Mouse (Mus musculus): ENCODE results near the gene Samd4.

The Samd4 gene

DNA sequence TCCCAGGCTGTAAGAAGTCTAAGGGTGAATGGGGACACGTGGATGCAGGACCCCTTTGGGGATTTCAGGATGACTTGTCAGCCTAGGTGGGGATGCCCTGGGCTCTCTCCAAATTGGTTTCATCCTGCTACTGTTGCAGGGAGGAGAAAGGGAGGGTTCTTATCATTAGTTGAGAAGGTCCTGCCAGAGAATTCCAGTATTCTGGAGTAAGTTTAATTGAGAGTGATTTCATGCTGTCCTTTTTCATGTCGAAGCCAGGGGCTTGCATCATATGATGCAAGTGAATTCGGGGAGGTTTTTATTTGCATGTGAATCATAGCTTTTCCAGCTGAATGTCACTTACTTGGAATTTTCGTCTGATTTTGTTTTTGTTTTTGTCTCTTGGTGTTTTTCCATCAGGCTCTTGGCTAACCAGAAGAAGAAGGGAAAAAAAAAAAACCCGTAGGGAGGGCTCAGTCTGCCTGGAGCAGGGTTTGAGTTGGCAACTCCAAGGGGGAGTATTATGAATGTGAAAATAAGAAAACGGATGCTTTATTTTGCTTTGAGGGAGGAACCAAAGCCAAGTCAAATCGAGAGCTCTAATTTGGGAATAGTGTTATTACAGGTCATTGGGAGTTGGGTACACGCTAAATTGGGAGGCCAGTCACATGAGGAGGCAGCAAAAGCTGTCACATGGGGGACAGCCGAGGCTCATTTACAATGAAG, 116.8 kb downstream of the Samd4 start:
- DNase-seq (ENCODE audit: low read depth, low spot score), result no peak

DNA sequence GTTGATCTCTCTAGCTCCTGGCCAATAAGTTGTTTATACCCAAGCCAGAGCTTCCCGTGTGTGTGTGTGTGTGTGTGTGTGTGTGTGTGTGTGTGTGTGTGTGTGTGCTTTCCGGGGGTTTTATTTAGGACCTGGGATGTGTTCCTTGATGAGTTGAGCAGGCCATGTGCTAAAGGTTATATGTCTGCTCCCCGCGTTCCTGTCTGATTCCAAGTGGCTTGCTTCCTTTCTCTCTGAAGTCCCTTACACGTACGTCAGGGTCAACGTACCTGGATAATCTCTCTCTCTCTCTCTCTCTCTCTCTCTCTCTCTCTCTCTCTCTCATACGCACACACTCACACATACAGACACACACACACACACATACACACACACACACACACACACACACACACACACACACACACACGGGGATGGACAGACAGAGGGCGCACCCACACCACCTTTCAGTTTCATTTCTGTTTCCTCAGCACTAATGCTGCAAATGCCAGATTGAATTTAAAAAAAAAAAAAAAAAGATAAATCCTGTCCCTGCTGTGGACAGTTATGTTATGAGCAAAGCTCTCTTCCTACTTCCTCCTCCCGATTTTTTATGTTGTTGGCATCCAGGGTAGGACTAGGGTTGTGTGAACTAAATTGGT, 117.6 kb downstream of the Samd4 start:
- DNase-seq (ENCODE audit: low read depth, low spot score), result no peak

DNA sequence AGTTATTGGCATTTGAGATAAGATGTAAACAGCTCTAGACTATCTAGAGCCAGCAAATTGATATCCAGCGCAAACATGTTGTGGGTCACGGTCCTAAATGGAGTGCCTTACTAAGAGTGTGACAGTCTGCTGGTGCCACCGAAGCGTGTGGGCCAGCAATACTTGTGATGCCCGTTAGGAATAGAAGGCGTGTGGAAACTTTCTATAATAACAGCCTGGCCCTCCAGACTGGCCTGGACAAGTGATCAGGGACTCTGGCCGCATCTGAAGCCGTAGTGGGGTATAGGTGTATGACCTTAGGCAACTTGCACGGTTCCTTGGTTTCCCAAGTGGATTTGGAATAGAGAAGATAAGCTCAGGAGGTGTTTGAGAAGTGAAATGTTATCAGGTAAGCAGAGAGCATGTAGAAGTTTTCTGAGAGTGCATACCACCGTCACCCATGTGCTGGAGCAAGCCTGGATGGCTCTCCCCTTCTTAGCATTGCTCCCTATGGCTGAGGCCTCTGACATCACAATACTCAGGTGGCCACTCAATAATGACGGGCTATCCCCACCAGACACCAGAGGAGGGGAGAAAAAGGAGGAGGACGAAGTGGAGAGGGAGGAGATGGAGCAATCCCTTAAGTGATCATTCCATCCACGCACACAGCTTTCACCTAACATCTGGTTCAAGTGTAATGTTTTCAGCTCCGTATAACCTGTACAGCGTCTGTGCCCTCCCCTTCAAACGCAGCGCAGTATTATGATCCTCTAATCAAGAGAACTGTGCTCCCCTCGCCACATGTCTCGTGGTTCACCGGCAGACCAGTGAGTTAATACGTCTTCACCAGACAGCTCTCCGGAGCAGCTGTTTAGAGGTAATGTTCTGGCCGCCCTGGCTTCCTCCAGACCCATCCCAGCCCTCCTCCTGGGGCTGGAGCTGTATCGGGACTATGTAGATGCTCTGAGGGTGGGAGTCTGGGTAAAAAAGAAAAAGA, 118.4 kb downstream of the Samd4 start:
- DNase-seq (ENCODE audit: low read depth, low spot score), result no peak

DNA sequence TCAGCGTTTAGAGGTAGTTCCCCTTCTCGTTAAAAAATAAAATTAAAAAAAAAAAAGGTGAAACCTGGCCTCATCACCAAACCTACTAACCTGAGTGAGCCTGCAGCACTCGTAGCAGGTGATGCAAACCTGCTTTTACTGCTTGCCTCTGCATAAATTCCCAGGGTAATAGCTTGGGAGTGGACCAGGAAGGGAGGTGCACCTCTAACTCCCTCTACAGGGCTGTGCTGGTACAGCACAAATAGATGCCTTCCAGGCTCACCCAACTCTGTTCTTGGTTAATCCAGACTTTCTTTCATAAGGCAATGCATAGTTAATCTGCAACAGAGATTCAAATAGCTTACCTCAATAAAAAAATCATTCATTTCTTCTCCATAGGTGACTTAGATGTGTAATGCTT, 121.5 kb downstream of the Samd4 start:
- DNase-seq (ENCODE audit: low read depth, low spot score), result no peak

DNA sequence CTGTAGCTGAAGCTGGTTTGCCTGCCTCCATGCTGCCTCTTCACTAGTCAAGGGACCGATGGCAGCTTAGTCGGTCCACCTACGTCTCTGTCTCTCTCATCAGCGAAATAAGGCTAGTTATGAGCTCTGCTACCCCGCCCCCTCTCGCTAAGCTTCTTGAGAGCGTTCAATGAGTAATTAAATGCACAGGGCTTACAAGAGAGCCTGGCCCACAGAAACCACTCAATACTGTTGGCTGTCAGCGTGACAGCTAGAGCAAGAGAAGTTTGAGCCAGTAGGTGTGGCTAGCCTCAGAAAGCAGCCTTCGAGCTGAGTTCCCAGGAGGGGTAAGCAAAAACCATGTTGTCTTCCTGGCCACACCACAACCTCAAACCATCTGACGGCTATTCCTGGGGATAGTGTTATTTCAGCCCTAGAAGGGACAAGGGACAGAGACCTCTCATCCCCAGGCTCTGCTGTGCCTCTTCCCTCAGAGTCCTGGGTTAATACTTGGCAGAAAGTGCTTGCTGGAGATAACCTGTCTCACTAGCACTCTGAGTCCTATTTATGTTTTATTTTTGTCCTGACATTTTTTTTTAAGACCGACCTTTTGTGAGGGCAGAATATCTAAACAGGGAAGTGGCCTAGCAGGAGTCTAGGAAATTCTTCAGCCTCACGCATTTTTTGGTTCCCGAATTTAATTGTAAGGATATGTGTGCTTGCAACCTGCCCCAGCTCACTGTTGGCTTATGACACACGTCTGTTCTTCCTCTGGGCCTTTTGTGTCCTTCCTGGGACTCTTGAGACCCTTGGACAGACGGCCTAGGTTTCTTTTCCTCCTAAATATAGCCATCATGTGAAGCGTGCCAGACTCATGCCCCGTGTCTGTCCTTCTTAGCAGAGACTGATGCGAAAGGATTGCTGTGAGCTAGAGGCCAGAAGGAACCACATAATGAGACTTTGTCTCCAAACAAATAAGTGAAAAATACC, 128.8 kb downstream of the Samd4 start:
- no peak for DNase-seq (ENCODE audit: low read depth, low spot score)

DNA sequence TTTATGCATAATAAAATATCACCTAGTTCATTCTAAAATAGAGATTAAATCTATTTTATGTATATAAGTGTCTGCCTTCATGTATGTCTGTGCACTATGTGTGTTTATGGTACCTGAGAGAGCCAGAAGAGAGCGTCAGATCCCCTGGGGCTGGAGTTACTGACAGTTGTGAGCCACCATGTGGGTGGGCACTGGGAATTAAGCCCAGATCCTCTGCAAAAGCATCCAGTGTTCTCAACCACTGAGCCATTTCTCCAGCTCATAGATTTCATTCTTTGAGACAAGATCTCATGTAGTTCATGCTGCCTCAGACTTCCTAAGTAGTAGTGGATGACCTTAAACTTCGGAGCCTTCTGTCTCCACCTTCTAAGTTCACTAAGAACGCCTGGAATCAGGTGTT, 133.0 kb downstream of the Samd4 start:
- no peak for DNase-seq (ENCODE audit: low read depth, low spot score)

DNA sequence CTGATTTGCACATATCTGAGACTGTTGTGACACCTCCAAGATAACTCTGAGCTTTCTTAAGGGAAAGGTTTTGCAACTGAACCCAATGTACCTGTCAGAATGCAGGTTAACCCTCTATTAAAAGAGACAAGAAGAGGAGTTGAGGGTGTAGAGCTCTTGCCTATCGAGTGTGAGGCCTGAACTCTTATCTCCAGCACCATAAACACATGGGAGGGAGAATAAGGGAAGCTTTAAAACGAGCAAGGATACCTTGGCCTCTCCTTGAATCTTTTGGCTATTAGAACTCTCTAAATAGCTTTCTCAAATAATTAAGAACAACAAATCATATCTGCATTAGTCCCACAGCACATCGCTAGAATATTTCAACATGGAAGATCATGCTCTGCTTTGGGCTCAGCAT, 135.0 kb downstream of the Samd4 start:
- no peak for DNase-seq (ENCODE audit: low read depth, low spot score)

DNA sequence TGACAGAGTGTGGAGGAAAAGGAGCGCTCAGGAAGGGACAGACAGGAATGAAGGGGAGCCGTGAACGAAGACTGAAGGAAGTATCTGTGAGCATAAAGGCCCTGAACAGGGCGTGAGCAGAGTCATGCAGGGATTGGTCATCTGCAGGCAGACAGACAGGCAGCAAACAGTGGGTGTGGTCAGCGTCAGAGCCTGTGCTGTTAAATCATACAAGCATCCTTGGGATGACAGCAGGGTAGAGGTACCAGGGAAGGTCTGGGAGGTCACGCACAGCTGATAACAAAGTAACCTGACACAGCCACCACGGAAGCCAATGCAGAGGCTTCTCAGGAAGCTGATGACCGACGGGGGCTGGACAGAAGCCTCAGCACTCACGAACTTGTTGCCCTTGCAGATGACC, 138.2 kb downstream of the Samd4 start:
- DNase-seq (ENCODE audit: low read depth, low spot score), result no peak

DNA sequence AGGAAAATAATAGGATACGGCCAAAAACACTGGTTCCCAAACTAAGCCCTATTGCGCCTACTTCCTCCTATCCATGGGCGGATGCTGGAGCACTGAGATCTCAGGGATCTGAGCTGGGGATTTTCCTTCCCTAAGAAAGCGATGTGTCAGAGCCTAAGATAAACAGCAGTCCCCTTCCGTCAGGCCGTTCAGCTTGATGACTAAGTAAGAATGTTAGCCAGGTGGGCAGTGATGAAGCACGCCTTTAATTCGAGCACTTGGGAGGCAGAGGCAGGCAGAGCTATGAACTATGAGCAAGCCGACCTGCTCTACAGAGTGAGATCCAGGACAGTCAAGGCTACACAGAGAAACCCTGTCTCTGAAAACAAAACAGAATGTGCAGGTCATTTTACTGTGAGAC, 140.9 kb downstream of the Samd4 start:
- no peak for DNase-seq (ENCODE audit: low read depth, low spot score)

DNA sequence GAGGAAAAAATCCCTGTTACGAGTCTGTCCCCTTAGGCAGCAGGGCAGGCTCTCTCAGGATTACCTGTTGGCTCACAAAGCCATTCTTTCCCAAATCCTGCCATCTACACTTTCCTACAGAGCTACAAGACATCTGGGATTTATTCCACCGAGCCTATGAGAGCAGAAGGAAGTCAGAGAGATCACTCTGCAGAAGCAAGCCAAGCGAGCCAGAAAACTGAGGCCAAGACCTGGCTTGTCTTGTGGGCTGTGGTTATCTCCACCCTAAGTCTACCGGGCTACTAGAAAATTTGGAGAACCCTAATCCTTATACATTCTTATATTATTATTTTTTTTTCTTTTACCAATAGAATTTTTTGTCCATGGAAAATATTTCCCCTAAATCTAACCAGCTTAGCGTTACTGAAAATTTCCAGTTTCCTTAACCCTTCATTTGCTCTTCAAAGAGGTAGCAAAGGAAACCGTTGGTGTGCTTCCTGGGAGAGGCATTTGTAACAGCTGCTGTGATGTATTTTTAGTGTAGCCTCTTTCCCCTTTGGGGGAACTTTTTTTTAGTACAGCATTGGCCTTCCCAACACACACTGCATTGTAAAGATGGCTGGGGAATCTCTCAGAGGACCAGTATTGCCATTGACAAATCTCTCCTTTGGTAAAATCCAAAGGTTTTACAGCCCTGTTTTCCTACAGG, 144.9 kb downstream of the Samd4 start:
- no peak for DNase-seq (ENCODE audit: low read depth, low spot score)

DNA sequence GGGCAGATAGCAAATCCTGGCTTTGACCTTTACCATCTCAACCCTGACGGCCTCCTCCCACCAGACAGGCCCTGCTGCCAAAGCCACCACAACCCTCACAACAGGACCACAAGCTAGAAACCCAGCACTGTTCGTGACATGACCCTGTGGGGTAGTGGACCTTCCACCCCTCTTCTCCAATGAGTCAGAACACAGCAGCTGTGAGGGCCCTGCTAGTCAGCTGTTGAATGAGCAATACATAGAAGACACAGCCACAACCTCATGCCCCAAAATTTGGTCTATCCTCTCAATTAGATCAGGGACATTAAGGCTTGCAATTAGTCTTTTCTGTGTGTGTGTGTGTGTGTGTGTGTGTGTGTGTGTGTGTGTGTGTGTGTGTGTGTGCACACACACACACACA, 148.9 kb downstream of the Samd4 start:
- no peak for DNase-seq (ENCODE audit: low read depth, low spot score)

DNA sequence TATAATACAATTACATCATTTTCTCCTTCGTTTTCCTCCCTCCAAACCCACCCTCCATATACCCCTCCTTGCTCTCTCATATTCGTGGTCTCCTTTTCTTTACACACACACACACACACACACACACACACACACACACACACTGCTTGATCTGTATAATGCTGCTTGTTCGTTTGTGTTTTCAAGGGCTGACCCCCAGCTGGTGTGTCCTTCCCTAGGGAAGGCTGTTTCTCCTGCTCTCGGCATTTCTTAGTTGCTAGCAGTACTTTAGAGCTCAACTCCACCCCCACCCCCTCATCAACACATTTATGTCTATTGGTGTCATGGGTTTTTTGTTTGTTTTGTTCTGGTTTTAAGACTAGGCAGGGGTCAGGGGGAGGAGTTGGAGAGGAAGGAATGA, 149.5 kb downstream of the Samd4 start:
- DNase-seq (ENCODE audit: low read depth, low spot score), result no peak

DNA sequence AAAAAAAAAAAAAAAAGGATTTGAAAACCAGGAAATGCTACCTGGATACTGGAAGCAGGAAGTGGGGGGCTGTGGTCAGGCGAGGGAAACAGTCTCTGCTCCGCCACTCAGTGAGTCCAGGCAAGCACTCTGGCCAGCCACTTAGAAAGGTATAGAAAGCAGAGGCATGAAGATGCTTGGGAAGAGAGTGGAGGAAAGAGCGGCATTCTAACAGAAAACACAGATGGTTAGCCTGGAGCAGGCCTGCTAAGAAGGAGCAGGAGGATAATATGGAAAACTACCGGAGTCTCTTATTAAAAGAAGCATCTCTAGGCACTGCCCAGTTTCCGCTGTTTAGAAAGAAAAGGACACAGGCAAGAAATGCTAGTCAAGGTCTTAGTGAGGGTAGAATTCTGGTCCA, 150.8 kb downstream of the Samd4 start:
- DNase-seq (ENCODE audit: low read depth, low spot score), result no peak

DNA sequence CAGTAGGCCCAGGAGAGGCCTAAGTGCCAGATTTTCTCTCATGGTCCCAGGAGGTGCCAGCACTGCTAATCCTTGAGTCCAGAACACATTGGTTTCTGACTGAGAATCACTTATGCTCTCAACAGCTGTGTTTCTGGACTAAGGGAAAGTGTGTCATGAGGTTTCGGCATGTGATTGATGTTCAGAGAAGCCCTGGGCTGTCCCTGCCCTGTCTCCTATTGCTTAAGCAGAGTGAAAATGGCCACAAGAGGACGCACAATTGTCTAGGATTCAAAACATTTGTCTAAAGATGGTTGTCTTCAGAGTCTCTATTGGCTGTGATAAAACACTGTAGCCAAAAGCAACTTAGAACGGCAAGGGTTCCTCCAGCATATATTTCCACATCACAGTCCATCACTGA, 159.0 kb downstream of the Samd4 start:
- no peak for DNase-seq (ENCODE audit: low read depth, low spot score)

DNA sequence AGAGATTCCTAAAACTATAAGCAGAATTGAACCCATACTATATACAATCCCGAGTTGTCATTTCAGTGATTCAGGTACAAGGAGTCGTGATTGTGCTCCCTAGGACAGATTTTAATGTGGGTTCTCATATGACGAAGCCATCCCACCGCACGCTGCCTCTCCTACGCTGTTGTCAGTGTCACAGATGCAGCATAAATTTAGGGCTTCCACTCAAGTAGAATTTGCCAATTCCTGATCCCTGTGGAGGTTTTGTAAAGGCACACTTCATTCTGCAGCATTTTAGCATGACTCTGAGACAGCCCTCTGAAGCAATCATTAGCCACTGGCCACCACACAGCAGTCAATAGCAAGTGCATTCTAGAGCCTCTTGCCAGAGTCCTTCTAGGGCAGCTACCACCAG, 166.4 kb downstream of the Samd4 start:
- no peak for DNase-seq (ENCODE audit: low read depth, low spot score)

DNA sequence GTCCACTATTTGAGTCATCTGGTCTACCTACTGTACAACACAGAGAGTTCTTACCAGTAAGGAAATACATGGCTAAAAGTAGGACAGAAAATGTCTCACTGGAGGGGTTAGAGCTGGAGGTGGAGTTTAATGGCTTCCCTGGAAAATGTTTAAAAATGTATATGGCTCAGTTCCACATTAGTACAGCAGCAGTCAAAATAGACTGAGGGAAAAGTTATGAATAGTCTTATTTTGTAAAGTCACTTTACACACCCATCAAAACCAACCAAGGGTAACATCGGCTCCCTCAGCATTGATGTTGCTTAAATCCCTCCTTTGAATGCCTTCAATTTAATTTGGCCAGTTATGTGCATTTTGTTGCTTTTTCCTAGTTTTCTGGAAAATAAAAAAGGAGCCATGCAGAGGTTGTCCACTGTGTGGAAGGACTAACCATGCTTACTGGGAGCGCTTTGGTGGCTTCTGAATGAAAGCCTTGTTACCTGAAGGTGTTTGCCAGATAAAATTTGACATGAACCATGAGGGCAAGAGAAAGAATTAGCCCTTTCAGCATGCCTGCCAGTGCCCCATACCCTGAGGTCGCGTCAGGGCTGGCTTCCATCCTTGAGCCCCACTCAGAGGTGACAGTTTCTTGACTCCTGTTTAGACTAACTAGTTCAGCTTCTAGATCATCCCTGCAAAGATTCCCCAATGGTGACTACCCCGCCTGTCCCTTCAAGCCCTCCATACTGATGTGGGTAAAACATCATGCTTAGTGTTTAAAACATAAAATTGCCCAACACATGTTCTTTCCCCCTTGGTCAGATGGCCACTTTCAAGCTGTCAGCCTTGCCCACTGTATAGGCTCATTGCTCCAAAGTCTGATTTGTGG, 169.3 kb downstream of the Samd4 start:
- DNase-seq (ENCODE audit: low read depth, low spot score), result no peak

DNA sequence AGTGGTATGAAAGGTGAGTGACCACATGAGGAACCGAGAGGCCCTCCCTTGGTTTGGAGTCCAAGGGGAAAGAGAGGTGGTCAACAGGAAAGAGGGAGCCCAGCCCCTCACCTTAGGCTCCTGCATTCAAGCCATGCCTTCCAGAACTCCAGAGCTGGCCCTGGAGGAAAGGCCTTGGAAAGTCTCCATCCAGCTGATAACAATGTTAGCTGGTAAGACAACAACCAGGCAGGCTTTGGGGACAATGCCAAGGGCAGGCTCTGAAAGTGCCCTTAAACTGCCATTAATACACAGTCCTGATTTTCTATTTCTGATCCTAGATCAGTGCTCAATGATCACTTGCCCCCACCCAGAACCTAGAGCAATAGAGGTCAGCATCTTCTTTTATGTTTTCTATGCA, 170.4 kb downstream of the Samd4 start:
- no peak for DNase-seq (ENCODE audit: low read depth, low spot score)

DNA sequence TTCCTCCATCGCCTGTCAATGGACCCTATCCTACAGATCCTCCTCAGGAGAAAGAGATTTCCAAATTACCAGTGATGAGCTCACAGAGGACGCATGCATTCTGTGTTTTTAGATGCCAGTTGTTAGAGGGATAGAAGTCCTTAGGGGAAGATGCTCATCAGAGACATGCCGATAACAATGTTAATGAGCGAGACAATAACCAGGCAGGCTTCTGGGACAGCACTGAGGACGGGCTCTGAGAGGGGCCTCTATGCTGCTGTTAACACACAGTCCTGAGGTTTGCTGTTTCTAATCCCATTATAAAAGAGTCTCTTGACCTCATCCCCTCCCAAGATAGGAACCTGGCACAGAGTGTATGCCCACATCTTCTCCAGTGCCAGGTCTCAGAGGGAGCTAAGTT, 171.2 kb downstream of the Samd4 start:
- no peak for DNase-seq (ENCODE audit: low read depth, low spot score)

DNA sequence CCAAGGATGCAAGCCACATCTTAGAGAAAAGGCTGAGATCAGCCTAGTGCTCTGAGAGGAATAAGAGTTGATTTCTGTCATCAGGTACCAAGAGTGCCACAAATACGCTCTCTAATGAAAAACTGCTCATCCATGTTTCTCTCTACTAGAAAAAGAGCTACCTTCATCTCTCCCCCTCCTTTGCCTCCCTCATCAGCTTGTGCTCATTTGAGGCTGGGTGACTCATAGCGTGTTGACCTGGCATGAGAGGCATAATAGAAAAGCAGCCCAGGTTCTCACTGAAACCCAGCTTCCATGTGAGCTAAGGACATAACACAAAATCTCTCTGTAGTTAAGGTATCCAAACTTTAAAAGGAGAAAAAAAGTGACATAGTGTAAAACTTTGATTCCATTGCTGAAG, 176.3 kb downstream of the Samd4 start:
- DNase-seq (ENCODE audit: low read depth, low spot score), result no peak

DNA sequence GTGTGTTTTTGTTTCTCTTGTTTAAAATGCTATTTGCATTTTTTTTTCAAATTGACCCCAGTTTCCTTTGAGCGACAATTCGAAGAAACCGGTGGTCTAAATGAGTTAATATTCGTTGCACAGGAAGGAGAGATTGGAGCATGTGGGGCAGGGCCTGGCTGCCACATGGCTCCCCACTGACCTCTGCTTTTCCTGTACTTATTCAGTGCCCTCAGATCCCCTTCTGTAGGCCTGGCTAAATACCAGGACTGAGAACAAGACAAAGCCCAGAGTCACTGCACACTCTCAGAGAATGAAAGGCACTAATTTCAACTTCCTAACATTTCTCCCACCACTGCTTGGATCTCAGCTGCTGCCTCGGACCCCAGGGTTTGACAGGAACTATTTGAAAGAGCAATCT, 182.4 kb downstream of the Samd4 start:
- no peak for DNase-seq (ENCODE audit: low read depth, low spot score)

Measured in CD4-positive, CD25-positive, alpha-beta regulatory T cell, adult 2 months (primary cell).